Mouse (Mus musculus) T-helper 17 cell (primary cell): Measurements from ENCODE around the gene Lekr1.

Experiments
- in situ Hi-C, 2 experiments: fragments of 300-600 bp; cut with MboI, MseI; formaldehyde crosslinking; loops; 1 replicate in 1 of 2; 2 replicates in 1 of 2; pipeline ENCODE4 v1.15.1; 2025; ENCODE audit warnings: high pct_unique_total_duplicates in 2 of 2

The Lekr1 gene

DNA sequence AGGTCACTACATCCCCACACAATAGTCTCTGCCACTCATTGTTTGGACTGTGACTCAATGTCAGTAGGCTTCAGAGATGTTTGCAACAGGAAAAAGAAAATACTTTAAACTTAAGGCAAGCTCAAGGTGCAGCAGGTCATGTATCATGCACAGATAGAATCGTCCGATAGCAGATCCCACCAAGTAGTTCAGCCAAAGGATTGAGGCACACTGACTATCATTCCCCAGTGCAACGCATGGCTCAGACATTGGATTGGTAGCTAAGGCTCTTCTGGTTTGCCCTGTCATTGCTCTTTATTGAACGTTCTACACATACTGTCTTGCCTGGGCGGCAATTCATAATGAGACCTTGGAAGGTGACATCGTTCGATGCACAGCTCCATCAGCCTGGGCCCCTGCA, 9.6 kb upstream of the Lekr1 start:
- in situ Hi-C loops, result loop anchor here in 1 of 2 experiments (5.0 kb wide), 1 partner anchor 129 kb away; the partner anchor contains the start of gene Tiparp

- in situ Hi-C loops, result loop anchor here in 1 of 2 experiments (5.0 kb wide), 1 partner anchor 130 kb away; the partner anchor contains the start of gene Tiparp
Observed at GRCm38 (mm10) chr3:65656902-65657660, 8.9 kb upstream of the Lekr1 start.

GRCm38 (mm10) chr3:65658081-65658612, 7.9 kb upstream of the Lekr1 start:
- in situ Hi-C loops, result loop anchor here in 1 of 2 experiments (5.0 kb wide), 1 partner anchor 131 kb away; the partner anchor contains the start of gene Tiparp

GRCm38 (mm10) chr3:65658721-65659619, 7.1 kb upstream of the Lekr1 start:
- in situ Hi-C loops, result loop anchor here in 1 of 2 experiments (5.0 kb wide), 1 partner anchor 132 kb away; the partner anchor contains the start of gene Tiparp

GRCm38 (mm10) chr3:65659620-65659932, 6.5 kb upstream of the Lekr1 start:
- in situ Hi-C loops, result loop anchor here in 1 of 2 experiments (5.0 kb wide), 1 partner anchor 132 kb away; the partner anchor contains the start of gene Tiparp

DNA sequence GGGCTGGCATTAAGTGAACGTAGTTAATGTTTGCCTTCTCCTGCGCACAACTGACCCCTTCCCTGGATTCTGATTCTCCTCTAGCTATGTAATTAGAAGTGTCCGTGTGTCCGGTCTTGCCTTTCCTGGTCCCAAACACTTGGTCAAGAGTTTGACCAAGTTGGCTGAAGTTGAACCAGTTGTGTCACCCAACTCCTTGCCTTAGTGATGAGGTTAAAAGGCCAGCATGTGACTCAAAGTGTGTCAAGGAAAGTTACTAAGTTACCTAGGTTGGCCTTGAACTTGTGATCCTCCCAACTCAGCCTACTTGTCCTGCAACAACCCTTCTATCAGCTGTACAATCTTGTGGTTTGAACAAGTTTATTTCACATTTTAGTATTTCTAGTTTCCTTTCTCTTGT, 5.7 kb upstream of the Lekr1 start:
- in situ Hi-C loops, result loop anchor here (5.0 kb wide), 2 partner anchors 58 to 128 kb away; no protein-coding TSS in a partner anchor

GRCm38 (mm10) chr3:65661731-65662130, 4.3 kb upstream of the Lekr1 start:
- in situ Hi-C loops, result loop anchor here (5.0 kb wide), 2 partner anchors 59 to 129 kb away; no protein-coding TSS in a partner anchor

DNA sequence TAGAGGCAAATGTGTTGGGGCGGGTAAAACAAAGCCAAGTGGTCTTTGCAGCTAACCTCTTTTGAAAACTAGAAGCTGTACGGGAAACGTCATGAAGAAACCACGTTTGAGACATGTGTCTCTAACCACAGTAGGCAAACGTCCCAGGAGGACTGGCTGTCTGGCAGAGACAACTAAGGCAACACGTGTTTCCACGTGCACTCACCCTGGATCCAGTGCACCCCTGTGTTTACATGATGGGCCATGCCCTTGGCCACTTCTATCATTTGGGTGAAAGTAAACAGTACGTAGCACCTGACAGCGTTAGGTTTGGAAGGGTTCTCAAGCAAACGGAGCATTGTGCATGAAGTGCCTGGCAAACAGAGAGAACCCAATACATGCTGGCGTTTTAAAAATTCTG, 2.9 kb upstream of the Lekr1 start:
- in situ Hi-C loops, result loop anchor here (5.0 kb wide), 2 partner anchors 61 to 131 kb away; no protein-coding TSS in a partner anchor

DNA sequence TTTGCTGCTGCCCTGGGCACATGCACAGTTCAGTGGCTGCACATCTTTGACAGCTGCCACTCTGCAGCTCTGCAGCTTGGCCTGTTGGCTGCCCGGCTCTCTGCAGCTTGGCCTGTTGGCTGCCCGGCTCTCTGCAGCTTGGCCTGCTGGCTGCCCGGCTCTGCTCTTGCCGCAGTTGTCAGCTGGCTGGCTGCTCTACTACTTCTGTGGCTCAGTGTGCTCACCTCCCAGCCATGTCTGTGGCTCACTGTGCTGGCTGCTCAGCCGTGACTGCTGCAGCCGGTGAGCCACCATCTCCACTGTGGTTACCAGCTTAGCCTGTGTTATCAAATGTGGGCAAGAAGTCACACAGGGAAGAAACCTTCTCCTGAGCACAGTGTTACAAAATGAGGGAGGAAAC, 4.2 kb downstream of the Lekr1 start:
- in situ Hi-C loops, result loop anchor here in 1 of 2 experiments (10.0 kb wide), 1 partner anchor 1305 kb away; no protein-coding TSS in a partner anchor

- in situ Hi-C loops, result loop anchor here in 1 of 2 experiments (10.0 kb wide), 1 partner anchor 1301 kb away; no protein-coding TSS in a partner anchor
Observed at GRCm38 (mm10) chr3:65673725-65674124, 7.7 kb downstream of the Lekr1 start.

DNA sequence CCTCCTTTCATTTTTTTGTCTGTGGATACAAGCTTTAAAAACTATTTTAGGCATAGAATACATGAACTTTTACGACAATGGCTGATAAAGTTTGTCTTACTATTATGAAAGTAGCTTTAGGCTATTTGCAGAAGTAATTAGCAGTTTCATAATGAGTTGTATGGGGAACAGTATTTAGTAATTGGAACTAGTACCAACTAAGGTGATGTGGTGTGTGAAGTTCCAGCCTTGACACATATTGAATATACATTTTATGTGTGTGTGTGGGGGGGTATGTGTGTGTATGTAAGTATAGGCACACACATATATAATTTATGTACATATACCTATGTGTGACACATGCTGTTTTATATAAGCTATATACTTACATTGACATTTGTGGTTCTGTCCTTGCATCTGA, 14.6 kb downstream of the Lekr1 start:
- in situ Hi-C loops, result no loop called here

DNA sequence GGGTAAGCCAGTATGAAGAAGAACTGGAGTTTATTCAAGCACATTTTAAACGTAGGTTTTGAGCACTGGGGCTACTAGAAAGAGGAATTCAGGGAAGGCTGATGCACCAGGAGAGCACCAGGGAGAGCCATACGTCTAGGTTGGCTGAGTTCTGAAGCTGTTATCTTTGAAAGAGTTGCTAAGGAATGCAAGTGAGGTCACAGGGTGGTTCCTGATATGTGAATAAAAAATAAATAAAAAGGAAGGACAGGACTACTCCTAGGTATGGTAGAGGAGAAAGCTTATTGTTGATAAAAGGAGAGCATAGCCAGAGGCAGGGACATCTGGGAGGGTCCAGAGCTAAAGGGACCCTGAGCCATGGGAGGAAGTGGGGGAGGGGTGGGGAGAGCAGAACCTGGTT, 23.7 kb downstream of the Lekr1 start:
- in situ Hi-C loops, result no loop called here

- in situ Hi-C loops, result no loop called here
Observed at GRCm38 (mm10) chr3:65690850-65691249, 24.8 kb downstream of the Lekr1 start.

DNA sequence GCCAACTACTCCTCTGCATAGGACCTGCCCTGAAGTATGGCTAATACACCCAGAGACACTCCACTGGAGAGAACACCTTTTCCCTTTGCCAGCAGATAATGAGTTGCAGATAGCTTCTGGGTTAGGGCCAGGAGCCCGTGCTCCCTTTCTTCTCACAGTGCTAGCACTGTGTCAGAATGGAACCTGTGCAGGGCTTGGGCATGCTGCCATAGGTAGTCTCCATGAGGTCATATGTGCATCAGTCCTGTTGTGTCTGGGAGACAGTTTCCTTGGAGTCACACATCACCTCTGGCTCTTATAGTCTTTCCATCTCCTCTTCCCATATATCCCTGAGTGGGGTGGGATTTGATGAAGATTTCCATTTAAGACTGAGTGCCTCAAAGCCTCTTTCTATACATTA, 33.7 kb downstream of the Lekr1 start:
- in situ Hi-C loops, result no loop called here

GRCm38 (mm10) chr3:65714372-65714771, 48.3 kb downstream of the Lekr1 start:
- in situ Hi-C loops, result no loop called here

GRCm38 (mm10) chr3:65717406-65717805, 51.4 kb downstream of the Lekr1 start:
- in situ Hi-C loops, result no loop called here

DNA sequence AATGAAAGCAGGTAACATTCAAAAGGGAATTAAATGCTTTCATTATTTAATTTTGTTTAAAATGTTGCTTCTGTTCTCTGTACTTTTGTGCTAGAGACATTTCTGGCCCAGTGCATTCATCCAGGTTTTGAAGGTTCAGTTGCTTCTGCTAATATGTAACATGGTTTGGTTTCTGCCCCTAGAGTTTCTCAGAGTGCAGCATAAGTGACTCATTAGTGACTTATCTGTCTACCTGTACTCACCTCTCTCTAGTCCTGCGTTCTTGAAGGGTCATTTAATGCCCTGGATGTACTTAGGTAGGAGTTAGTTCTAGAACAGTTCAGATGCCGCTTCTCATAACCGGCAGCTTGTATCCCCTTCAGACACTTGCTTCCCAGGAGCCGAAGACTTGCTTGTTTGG, 56.9 kb downstream of the Lekr1 start:
- in situ Hi-C loops, result no loop called here

DNA sequence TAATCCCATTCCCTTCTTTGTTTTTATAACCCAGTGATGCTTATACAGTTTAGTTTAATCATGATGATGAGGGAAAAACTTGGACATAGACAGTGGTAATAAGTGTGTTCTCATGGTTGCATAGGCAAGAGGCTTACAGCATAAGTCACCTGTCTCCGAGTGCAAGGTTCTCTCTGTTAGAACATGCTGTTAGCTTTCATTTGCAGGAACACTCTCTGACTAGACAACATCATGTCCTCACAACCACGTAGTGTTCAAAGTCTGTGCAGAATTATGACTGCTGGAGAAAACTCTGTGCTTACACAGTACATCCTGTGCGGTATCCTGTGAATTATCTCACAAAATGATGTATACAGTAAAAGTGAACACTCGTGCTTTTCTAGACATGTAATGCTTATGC, 57.6 kb downstream of the Lekr1 start:
- in situ Hi-C loops, result no loop called here

DNA sequence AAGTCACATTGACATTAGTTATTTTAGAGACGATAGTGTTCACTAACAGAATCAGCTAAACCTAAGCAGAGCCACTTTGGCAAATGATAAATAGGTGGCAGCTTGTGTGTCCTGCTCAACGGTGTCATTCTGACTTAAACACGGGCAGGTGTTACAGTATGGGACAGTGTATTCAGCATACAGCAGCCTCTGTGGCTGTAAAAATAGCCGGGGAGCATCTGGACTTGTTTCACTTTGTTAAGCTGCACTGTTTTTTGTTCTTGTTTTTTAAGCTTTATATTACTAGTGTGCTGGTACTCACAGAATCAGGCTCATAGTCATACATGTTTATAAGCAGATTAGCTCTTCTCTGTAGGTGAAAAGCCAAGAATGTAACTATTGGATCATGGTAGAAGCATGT, 71.8 kb downstream of the Lekr1 start:
- in situ Hi-C loops, result loop anchor here in 1 of 2 experiments (10.0 kb wide), 1 partner anchor 487 kb away; no protein-coding TSS in a partner anchor

- in situ Hi-C loops, result no loop called here
Observed at GRCm38 (mm10) chr3:65744936-65745335, 78.9 kb downstream of the Lekr1 start.
